Comparison of ENCODE assay signal across 9 mouse cellular contexts in genomic region chr17:31020078-31020477, GRCm38 (mm10).
"Had no signal": no experiment of that assay in that cellular context is flagged by ENCODE, and none has a peak within 500 bp of the region (broad histone marks: within the 10 kb centered on the region; RNA-seq: fewer than 3 reads in every experiment).

No protein-coding gene starts in this region.

- H3K4me3 ChIP-seq: kidney, embryonic 15.5 days; layer of hippocampus, adult 2 months; limb, embryonic 10.5 days; liver, embryonic 15.5 days; lung, embryonic 15.5 days; megakaryocyte, embryonic 14.5 days; midbrain, embryonic 12.5 days had no signal

- H3K36me3 ChIP-seq: kidney, embryonic 15.5 days; limb, embryonic 10.5 days; liver, embryonic 15.5 days; lung, embryonic 15.5 days; midbrain, embryonic 12.5 days had no signal

- H3K4me1 ChIP-seq: midbrain, embryonic 12.5 days had no signal

- H3K27ac ChIP-seq: kidney, embryonic 15.5 days; limb, embryonic 10.5 days; liver, embryonic 15.5 days; lung, embryonic 15.5 days; macrophage; midbrain, embryonic 12.5 days had no signal

- H3K27me3 ChIP-seq: kidney, embryonic 15.5 days; liver, embryonic 15.5 days; lung, embryonic 15.5 days; midbrain, embryonic 12.5 days had no signal

- H3K9me3 ChIP-seq: kidney, embryonic 15.5 days; limb, embryonic 10.5 days; liver, embryonic 15.5 days; lung, embryonic 15.5 days had no signal

- H3K4me2 ChIP-seq: kidney, embryonic 15.5 days; liver, embryonic 11.5 days; liver, embryonic 15.5 days; lung, embryonic 15.5 days; midbrain, embryonic 12.5 days had no signal

- H3K9ac ChIP-seq: kidney, embryonic 15.5 days; liver, embryonic 15.5 days; lung, embryonic 15.5 days; midbrain, embryonic 12.5 days had no signal
